Mouse (Mus musculus) B cell, adult 2 months (primary cell): ENCODE results near the gene Cdk6.
A peak's percentile ranks its signal among the peaks of the same experiment; 100 is the strongest.

Source experiments
- DNase-seq, 2 experiments: peaks; one replicate each; pipeline ENCODE4 v3.0.0; 2022

Cdk6 gene

GRCm38 (mm10) chr5:3488146-3488774, 147.0 kb downstream of the Cdk6 start:
- DNase-seq = no peak

GRCm38 (mm10) chr5:3490358-3490757, 149.1 kb downstream of the Cdk6 start:
- DNase-seq = no peak

DNA sequence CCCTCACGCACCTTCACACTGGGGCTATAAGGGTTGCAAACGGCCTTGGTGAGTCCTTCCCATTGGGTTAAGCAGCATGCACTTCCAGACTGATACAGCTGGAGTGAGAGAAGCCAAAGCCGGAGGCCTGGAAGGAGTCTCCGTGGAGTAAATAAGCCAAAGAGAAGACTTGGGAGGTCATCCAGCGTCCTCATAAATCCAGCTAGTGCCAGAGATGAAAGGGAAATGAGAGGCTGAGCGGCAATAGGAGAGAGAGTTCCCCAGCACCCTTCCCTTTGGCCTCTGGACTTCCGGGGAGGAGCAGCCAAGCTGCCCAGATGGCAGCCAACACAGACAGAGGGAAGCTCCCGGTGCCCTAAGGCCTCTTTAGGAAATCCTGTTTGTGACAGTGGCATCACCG, 149.8 kb downstream of the Cdk6 start:
- DNase-seq = no peak

DNA sequence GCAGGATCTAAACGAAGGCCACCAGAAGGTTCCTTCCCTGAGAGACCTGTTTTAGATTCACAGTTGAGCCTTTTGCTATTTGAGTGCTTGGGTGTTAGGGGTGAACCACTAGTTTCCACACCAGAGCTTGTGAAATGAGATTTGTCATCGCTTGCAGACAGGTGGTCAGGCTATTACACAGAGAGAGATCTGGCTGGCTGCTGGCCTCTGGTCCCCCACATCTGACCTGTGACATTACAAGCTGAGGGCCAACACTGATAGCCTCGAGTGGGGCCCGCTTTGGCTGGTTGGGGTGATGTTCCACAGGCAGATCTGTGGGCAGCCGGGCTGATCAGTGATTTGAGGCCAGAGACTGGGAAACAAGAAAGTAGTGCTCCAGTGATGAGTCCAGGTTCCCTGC, 150.6 kb downstream of the Cdk6 start:
- no peak for DNase-seq

DNA sequence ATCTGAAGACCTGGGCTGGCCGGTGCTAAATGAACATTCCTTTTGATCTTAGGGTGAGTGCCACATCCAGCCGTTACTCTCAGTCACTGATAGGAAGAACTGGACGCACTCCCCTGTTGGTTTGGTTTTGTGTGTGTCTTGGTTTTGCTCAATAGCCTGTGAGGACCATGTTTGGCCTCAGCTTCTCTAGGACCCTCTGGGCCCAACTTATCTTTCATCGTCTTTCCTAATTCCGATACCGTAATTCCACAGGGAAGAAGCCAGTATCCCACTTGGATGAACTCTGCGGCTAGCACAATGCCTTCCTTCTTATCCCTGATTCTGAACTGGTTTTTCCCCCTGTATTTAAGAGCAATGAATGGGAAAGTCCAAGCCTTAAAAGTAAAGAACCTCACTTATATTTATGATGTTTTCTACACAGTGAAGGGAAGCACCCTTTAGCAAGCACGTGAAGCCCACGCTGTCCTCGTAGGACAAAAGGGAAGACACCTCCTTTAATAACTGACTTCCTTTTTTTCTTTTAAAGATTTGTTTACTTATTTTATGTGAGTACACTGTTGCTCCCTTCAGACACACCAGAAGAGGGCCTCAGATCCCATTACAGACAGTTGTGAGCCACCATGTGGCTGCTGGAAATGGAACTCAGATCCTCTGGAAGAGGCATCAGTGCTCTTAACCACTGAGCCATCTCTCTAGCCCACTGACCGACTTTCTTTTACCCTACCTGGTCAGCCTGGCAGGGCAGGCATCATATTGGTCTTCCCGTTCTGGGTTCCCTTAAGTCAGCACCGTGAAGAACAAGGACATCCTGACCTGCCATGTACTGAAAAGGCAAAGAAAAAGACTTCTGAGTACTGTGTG, 151.7 kb downstream of the Cdk6 start:
- DNase-seq = peak; percentile 20 to 42

DNA sequence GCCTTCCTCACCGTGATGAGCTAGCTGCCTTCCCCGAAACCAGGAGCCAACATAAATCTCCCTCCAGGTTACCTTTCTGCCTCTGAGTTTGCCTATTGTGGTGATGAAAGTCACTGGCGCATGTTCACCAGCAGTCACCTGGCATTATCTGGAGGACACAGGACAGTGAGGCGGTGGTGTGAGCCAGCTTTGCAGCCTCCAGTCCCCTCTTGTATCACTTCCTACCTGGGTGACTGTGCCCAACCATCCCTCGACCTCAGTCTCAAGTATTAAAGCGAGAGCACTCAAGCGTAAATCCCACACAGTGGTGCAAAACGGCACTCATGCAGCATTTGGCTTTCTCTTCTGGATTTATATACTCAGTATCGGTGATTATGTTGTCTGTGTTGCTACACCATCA, 152.7 kb downstream of the Cdk6 start:
- peak; percentile 64 to 68 for DNase-seq

- DNase-seq = peak; percentile 48 to 61
Observed at GRCm38 (mm10) chr5:3494452-3495187, 153.3 kb downstream of the Cdk6 start.

DNA sequence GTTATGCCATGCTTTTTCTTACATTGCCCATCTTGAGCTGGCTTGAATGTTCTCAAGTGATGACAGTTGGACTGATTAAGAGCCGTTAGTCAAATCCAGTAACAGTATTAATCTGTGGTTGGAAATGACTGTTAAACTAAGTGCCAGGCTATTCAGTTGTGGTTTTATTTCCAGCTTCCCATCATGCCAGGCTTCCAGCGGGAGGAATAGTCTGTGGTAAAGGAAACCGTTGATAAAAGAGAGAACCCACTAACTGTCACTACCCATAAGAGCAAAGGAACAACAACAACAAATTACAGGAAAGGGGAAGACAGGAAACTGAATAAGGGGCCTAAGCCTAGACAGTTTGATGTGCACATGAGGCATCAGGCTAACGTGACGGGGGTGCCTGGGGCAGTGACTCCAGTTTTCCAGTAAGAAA, 156.2 kb downstream of the Cdk6 start:
- no peak for DNase-seq

DNA sequence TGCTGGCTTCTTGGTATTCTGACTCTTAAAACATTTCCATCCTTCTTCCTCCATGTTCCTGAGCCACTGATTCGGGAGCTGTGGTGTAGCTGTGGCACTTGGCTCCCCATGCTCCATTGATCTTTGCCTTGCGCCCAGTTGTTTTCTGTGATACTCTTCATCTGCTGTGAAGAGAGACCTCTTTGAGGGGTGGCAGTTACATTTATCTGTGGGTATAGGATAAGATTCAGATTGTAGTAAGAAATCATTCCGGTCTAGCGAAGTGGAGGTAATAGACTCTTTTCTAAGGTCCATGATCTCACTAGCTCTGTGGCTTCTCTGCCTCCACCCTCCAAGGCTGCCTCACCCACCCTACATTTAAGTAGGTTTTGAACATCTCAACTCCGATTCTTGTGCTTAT, 159.0 kb downstream of the Cdk6 start:
- no peak for DNase-seq

- no peak for DNase-seq
Observed at GRCm38 (mm10) chr5:3500957-3501563, 159.8 kb downstream of the Cdk6 start.

DNA sequence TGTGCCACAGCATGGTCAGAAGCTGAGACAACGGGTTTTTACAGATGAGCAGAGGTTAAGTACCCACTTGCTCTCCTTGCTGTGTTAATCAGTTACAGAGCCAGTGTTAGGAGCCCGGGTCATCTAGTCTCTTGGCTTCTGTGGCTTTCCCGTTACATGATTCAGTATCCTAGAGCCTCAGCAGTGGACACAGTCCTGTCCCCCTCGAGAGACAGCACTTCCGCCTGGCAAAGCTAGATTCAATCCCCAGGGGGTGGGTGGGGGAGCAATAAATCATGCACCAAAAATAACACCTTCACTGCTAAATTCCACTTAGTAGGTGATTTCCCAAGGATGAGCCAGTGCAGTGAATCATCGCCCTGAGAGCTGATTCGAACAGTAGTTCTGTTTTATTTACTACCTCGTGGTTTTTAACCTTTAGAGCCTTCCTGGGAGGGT, 160.3 kb downstream of the Cdk6 start:
- DNase-seq = peak; percentile 75 to 85

DNA sequence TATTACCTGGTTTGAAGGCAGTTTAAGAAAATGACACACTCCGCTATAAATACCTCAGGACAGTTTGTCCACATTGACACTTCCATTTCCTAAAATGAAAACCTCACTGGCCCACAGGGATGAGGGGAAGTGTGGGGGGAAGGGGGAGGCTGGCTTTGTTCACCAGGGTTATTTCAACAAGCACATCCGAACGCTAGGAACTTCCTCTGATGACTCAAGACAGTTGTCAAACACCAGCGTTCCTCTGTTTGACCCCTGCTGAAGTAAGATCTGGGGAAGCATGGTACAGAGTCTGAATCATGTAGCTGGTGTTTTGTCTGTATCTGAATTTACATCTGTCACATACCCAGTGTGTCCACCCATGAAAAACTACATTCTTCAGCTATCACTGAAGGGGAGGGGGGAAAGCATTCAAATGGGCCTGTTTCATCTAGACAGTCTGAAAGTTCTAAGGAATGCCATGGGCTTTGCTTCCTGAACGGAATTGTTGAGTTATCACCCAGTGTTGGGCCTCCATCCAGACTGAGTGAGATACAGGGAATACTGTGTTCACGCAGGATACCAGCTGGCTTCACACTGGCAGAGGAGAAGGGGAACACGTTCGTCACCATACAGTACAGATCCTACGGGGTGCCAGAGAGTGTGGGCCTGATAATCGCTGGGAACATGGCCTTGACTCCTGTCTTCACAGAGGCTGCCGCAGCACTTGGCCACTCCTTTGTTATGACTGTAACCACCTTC, 161.5 kb downstream of the Cdk6 start:
- DNase-seq = peak; percentile 61 to 69

GRCm38 (mm10) chr5:3503373-3503772, 162.1 kb downstream of the Cdk6 start:
- no peak for DNase-seq

GRCm38 (mm10) chr5:3503836-3504323, 162.6 kb downstream of the Cdk6 start:
- DNase-seq = no peak

DNA sequence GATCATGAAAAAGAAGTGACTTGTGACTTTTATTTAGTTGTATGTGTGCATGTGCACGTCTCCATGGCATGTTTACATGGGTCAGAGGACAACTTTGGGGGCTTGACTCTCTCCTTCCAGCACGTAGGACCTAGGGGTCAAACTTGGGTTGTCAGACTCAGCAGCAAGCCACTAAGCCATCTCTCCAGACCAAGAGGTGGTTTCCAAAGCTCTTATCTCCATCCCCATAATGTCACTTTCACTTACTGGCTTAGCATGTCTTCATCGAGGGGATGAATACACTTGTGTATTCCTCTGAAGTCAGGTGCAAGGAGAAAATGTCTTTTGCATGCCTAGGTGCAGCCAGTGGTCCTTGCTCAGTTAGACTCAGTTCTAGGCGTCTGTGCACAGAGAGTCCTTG, 163.2 kb downstream of the Cdk6 start:
- no peak for DNase-seq

DNA sequence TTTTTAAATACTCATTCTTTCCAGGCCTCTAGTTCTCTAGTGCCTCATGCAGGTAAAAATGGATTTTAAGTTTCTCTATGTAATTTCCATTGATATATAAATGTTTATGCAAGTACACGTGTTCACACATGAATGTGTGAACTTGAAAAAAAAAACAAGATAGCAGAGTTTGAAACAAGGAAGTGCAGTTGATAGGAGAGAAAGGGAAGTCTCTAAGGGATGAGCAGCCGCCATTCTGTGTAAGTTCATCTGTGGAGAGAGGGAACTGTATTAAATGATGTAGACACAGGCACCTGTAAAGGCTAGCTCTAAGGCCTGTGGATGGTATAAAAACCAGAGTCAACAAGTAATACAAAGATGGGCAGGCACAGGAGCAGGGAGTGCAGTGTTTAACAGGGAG, 164.3 kb downstream of the Cdk6 start:
- DNase-seq = no peak

DNA sequence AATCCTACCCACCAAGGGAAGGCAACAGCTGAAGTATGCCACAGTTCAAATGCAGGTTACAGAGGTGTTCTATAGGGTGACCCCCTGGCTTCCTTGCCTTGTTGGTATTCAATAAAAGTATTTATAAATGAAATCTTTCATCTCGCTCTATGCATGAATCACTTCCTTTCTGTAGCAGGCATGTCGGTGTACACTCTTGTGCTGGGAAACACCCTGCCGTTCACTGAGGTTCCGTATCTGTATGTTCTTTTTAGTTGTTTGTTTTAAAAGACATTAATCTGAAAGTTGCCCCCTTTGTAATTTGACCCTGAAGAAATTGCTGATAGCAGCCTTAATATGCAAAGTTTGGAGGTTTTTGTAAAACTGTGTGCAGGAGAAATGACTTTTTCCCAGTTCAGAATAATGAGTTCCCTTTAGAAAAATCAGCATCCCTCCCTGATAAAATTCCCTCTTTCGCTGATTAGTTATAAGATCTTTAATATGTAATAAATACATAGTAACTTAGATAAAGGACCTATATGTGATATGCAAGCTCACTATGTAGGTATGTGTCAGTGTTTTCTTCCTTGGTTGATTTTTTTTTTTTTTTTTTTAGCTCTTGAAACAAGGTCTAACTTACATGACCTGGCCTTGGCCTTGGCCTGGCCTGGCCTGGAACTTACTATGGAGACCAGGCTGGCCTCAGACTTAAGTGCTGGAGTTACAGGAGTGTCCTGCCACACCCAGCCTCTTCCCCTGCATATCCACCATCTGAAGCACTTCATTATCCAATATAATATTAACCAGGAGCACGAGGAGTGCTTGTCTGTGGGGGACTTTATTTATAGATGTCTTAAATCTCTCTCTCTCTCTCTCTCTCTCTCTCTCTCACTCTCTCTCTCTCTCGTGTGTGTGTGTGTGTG, 167.4 kb downstream of the Cdk6 start:
- no peak for DNase-seq

GRCm38 (mm10) chr5:3509503-3509902, 168.2 kb downstream of the Cdk6 start:
- no peak for DNase-seq

- no peak for DNase-seq
Observed at GRCm38 (mm10) chr5:3511097-3511795, 170.0 kb downstream of the Cdk6 start.

DNA sequence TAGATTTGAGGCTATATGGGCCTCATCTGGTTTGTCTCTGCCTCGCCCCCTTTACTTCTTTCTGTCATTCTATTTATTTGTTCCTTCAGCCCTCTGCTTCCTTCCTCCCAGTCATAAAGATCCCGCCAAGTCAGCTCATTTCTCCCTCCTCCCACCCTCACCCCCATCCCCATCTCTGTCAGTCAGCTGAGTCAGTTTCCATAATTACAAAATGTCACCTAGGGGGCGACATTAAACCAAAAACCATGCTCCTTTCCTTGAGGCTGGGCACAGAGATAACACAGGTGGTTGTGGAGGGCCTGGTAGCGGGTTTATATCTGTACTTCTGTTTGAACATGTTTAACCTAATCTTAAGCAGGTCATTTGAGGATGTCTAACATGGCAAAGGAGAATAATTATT, 171.3 kb downstream of the Cdk6 start:
- no peak for DNase-seq

- DNase-seq = no peak
Observed at GRCm38 (mm10) chr5:3514901-3515311, 173.6 kb downstream of the Cdk6 start.
